ENCODE assay signal across 9 mouse cellular contexts in genomic region chr6:91852550-91852949, GRCm38 (mm10). TPM values are rescaled to one million over a fixed set of nuclear protein-coding genes. Genes with fewer than 3 reads are reported as not detected.
DNase-seq lines count a peak whose midpoint lies in the region; ATAC-seq and TF ChIP-seq lines count a peak whose summit lies in the region.
"Had no signal": no experiment of that assay in that cellular context is flagged by ENCODE, and none has a peak within 500 bp of the region (broad histone marks: within the 10 kb centered on the region; RNA-seq: fewer than 3 reads in every experiment).

No protein-coding gene starts in this region.

- peak; percentile 6 to 13 for DNase-seq in heart, adult 9 months (ENCODE audit: low spot score in 2 of 2)
- no peak for DNase-seq in heart, embryonic 10.5 days (ENCODE audit: low spot score)
- DNase-seq in brain, embryonic 14.5 days (ENCODE audit: low read depth) = peak; percentile 80
- peak; percentile 40 for DNase-seq in forelimb bud, embryonic 11.5 days (ENCODE audit: low read depth, low spot score)
- DNase-seq in liver, embryonic 14.5 days (ENCODE audit: low read depth in 3 of 3, low spot score in 3 of 3) = no peak
- DNase-seq in retina, embryonic 14.5 days (ENCODE audit: low spot score) = peak; percentile 75
- no peak for DNase-seq in urinary bladder, postnatal 10 days (ENCODE audit: low spot score)

- peaks cover 34% of the 10 kb centered on the region for H3K27me3 ChIP-seq in heart, embryonic 10.5 days (ENCODE audit: insufficient read depth, poor library complexity, severe bottlenecking)
- no peaks in the 10 kb centered on the region for H3K27me3 ChIP-seq in liver, embryonic 14.5 days (ENCODE audit: control insufficient read depth, insufficient read depth, low read length)

- 10% methylated on average over 2 of the region's 2 CpGs for WGBS in heart, embryonic 10.5 days
- WGBS in liver, embryonic 14.5 days (ENCODE audit: insufficient replicate concordance) = 3% methylated on average over 2 of the region's 2 CpGs

- no peak for TF ChIP-seq POLR2A in brain, embryonic 14.5 days (IDR thresholded peaks at IDR 0.05; ENCODE audit: borderline replicate concordance, extremely low read depth, insufficient read depth, insufficient read length, poor library complexity, severe bottlenecking)

- ATAC-seq in CD4-positive, CD25-positive, alpha-beta regulatory T cell, adult 4 months = peak; percentile 43
- no peak for ATAC-seq in liver, embryonic 14.5 days (ENCODE audit: insufficient read depth)

- no peak overlapping the region for H3K9ac ChIP-seq in liver, embryonic 14.5 days (replicated peaks)
- H3K9ac ChIP-seq: lung, embryonic 15.5 days had no signal

- H3K4me3 ChIP-seq in heart, embryonic 10.5 days = no peak overlapping the region
- H3K4me3 ChIP-seq in liver, embryonic 14.5 days (ENCODE audit: insufficient read depth in 1 of 2, low read depth in 2 of 2, low read length in 2 of 2) = no peak overlapping the region
- H3K4me3 ChIP-seq: lung, embryonic 15.5 days had no signal

- no peak overlapping the region for H3K27ac ChIP-seq in heart, embryonic 10.5 days
- no peak overlapping the region for H3K27ac ChIP-seq in liver, embryonic 14.5 days
- H3K27ac ChIP-seq: lung, embryonic 15.5 days had no signal

- no peaks in the 10 kb centered on the region for H3K9me3 ChIP-seq in heart, embryonic 10.5 days
- H3K9me3 ChIP-seq in liver, embryonic 14.5 days (ENCODE audit: control insufficient read depth, low read length) = no peaks in the 10 kb centered on the region
- H3K9me3 ChIP-seq: lung, embryonic 15.5 days had no signal

- peak; percentile 77; the same call in 1 of the 2 replicates for TF ChIP-seq CTCF in brain, embryonic 14.5 days (IDR thresholded peaks at IDR 0.05; ENCODE audit: borderline replicate concordance, extremely low read depth, insufficient read depth, insufficient read length)
- TF ChIP-seq CTCF in liver, embryonic 14.5 days (IDR thresholded peaks at IDR 0.05; ENCODE audit: low read depth) = peak; percentile 66

- no peaks in the 10 kb centered on the region for H3K36me3 ChIP-seq in heart, embryonic 10.5 days
- H3K36me3 ChIP-seq in liver, embryonic 14.5 days (replicated peaks; ENCODE audit: control insufficient read depth, insufficient read depth, low read depth) = no peaks in the 10 kb centered on the region
- H3K36me3 ChIP-seq: lung, embryonic 15.5 days had no signal

- no peak overlapping the region for H3K4me2 ChIP-seq in liver, embryonic 14.5 days (ENCODE audit: low read depth)
- H3K4me2 ChIP-seq: lung, embryonic 15.5 days had no signal

- TF ChIP-seq EP300 in liver, embryonic 14.5 days (IDR thresholded peaks at IDR 0.05; ENCODE audit: low read depth) = no peak

- no peaks in the 10 kb centered on the region for H3K4me1 ChIP-seq in heart, embryonic 10.5 days
- no peaks in the 10 kb centered on the region for H3K4me1 ChIP-seq in liver, embryonic 14.5 days (replicated peaks; ENCODE audit: control insufficient read depth in 2 of 2, insufficient read depth in 2 of 2, low read length in 1 of 2)
- H3K4me1 ChIP-seq: lung, embryonic 15.5 days had no signal

RNA-seq across cellular contexts. Expression of gene Ccdc174, which starts 25.3 kb away (rescaled TPM):
- polyA plus RNA-seq in heart, embryonic 10.5 days (2016; fragmentation: Nextera tagmentation; extraction: Ambion mirVana) = 22.1 and 26.2 TPM in 2 replicates
- 10 to 100 TPM; 37.9 to 54.0 TPM for polyA plus RNA-seq in CD4-positive, CD25-positive, alpha-beta regulatory T cell, adult 4 months (2017; shearing (Covaris generic))
- polyA plus RNA-seq in brain, embryonic 14.5 days (2012; rRNA removed) = 17.9 and 20.5 TPM in 2 replicates
- 3.6 and 6.8 TPM in 2 replicates for polyA plus RNA-seq in liver, embryonic 14.5 days (2012; rRNA removed)
- 10.9 and 13.9 TPM in 2 replicates for polyA plus RNA-seq in liver, embryonic 14.5 days (2014; fragmentation: Nextera tagmentation; extraction: Ambion mirVana)

RNA-seq across cellular contexts. Expression of gene Grip2, which starts 25.5 kb away (rescaled TPM):
- 5.6 and 9.4 TPM in 2 replicates for polyA plus RNA-seq in heart, embryonic 10.5 days (2016; fragmentation: Nextera tagmentation; extraction: Ambion mirVana)
- under 1 TPM; 0.29 to 0.30 TPM for polyA plus RNA-seq in CD4-positive, CD25-positive, alpha-beta regulatory T cell, adult 4 months (2017; shearing (Covaris generic))
- polyA plus RNA-seq in brain, embryonic 14.5 days (2012; rRNA removed) = 18.6 and 21.0 TPM in 2 replicates
- polyA plus RNA-seq in liver, embryonic 14.5 days (2012; rRNA removed) = 0.01 and 0.03 TPM in 2 replicates
- polyA plus RNA-seq in liver, embryonic 14.5 days (2014; fragmentation: Nextera tagmentation; extraction: Ambion mirVana) = not detected in 2 replicates

RNA-seq across cellular contexts. Expression of gene 4930590J08Rik, which starts 50.1 kb away (rescaled TPM):
- polyA plus RNA-seq in heart, embryonic 10.5 days (2016; fragmentation: Nextera tagmentation; extraction: Ambion mirVana) = 0.19 and 0.51 TPM in 2 replicates
- polyA plus RNA-seq in CD4-positive, CD25-positive, alpha-beta regulatory T cell, adult 4 months (2017; shearing (Covaris generic)) = 1 to 10 TPM in 1 of 2 experiments, under 1 TPM in 1; 0.20 to 1.1 TPM
- polyA plus RNA-seq in brain, embryonic 14.5 days (2012; rRNA removed) = 2.9 and 4.4 TPM in 2 replicates
- 0.06 and 0.17 TPM in 2 replicates for polyA plus RNA-seq in liver, embryonic 14.5 days (2012; rRNA removed)
- polyA plus RNA-seq in liver, embryonic 14.5 days (2014; fragmentation: Nextera tagmentation; extraction: Ambion mirVana) = 0.11 TPM in 1 of 2 replicates, not detected in the other

Comparison
In these comparisons a context has a peak if more than half of its experiments do, and no peak if none do; other contexts are left out.
1. DNase-seq: peak in heart, adult 9 months (2 of 2), brain, embryonic 14.5 days (single experiment), forelimb bud, embryonic 11.5 days (single experiment) and retina, embryonic 14.5 days (single experiment); none in heart, embryonic 10.5 days (single experiment), liver, embryonic 14.5 days (0 of 3) and urinary bladder, postnatal 10 days (single experiment).